Mouse (Mus musculus) forebrain, postnatal 0 days (tissue): ENCODE measurements around the gene Med18. TPM values are rescaled to one million over a fixed set of nuclear protein-coding genes. Genes with fewer than 3 reads are reported as not detected.

ENCODE experiments used
- ATAC-seq: fragments of 200-750 bp; cut with Nextera tagmentation; 2 replicates; pipeline ENCODE4 v1.8.0; 2017; ENCODE audit warnings: mild to moderate bottlenecking, moderate library complexity
- DNase-seq: peaks from one replicate; pipeline ENCODE4 v3.0.0-alpha.2; 2015
- H3K27ac ChIP-seq: fragments of 300-500 bp; sonication (generic); 2 replicates; pipeline ENCODE4 v1.5.1; 2014; ENCODE audit warnings: low read depth, mild to moderate bottlenecking, antibody characterized with exemption, low read length, moderate library complexity, mixed read lengths
- H3K27me3 ChIP-seq: fragments of 300-500 bp; sonication (generic); 2 replicates; pipeline ENCODE4 v1.6.1; 2014; ENCODE audit warnings: mild to moderate bottlenecking, low read length, mixed read lengths; ENCODE audit not compliant: insufficient read depth
- H3K36me3 ChIP-seq: fragments of 300-500 bp; sonication (generic); 2 replicates; pipeline ENCODE4 v1.6.1; 2014; ENCODE audit warnings: mild to moderate bottlenecking, moderate library complexity; ENCODE audit not compliant: insufficient read depth
- H3K4me1 ChIP-seq: fragments of 300-500 bp; sonication (generic); 2 replicates; pipeline ENCODE4 v1.6.1; 2014; ENCODE audit warnings: antibody characterized with exemption; ENCODE audit not compliant: insufficient read depth
- H3K4me2 ChIP-seq: fragments of 300-500 bp; sonication (generic); 2 replicates; pipeline ENCODE4 v1.6.1; 2014; ENCODE audit warnings: low read depth, mild to moderate bottlenecking, moderate library complexity
- H3K4me3 ChIP-seq: fragments of 300-500 bp; sonication (generic); 2 replicates; pipeline ENCODE4 v1.5.1; 2014; ENCODE audit warnings: low read depth, low read length, mixed read lengths
- H3K9ac ChIP-seq: fragments of 300-500 bp; sonication (generic); 2 replicates; pipeline ENCODE4 v1.6.1; 2014; ENCODE audit warnings: mild to moderate bottlenecking
- H3K9me3 ChIP-seq: fragments of 300-500 bp; sonication (generic); 2 replicates; pipeline ENCODE4 v1.6.1; 2016; ENCODE audit warnings: low read length
- CTCF ChIP-seq: sonication (generic); IDR thresholded peaks from 2 replicates; pipeline ENCODE4 v1.5.1; 2016; ENCODE audit warnings: antibody characterized with exemption, control low read depth, low read depth
- WGBS: fragments of 180-500 bp; shearing (Covaris S2); extraction: QIAGEN DNeasy Blood & Tissue Kit; methylation state at CpG from one replicate; pipeline ENCODE4 v1.1.7; 2014; 5-methylcytosine and 5-hydroxymethylcytosine counted together
- polyA plus RNA-seq: library from polyadenylated mRNA; unstranded; fragments of >200 nt; fragmentation: Nextera tagmentation; extraction: Ambion mirVana; gene quantifications from 2 replicates; pipeline ENCODE4 v1.2.1, GENCODE M21; 2015
- total RNA-seq: library from RNA; depleted of rRNA; stranded (reverse); fragments of >200 nt; gene quantifications from 2 replicates; pipeline ENCODE4 v1.2.3, GENCODE M21; 2014; rRNA removed

Med18 gene
- total RNA-seq (11.5 and 18.5 TPM in 2 replicates), polyA plus RNA-seq (12.0 and 15.4 TPM in 2 replicates)

DNA sequence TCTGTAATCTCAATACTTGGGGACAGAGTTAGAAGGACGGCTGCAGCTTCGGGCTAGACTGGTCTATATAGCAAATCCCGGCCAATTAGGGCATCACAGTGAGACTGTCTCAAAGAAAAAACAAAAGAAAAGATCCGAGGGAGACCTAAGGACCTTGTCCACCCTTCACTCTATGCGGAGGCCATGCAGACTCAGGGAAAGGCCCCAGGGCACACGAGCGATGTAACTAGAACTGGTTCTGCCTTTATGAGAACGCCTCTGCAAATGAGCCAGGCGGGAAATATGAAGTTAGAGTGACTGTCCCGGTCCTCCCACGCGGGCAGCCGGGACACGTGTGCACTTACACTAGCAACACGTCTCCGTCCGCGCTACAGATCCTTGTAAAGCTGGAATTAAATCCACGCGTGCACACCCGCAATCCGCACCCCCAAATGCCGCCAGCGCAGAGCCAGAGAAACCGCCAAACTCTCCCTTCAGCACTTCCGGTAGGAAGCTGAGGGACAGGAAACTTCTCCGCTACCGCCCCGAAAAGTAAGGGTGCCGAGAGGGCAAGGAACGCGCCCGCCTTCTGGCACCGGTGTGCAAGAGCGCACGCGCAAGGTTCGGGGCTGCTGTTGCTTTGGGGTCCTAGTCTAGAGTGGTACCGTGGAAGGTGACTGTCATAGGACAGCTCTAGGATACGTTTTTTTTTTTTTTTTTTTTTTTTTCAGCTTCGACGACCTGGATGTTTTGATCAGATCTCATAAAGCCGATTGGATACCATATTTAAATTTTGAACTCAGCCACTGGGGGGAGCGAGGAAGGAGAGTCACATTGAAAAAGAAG lies at the start of gene Med18:
Med18 (minus strand) TSS at position 492 of the 825 bp plus-strand sequence.
- WGBS, result under 1% methylated on average over 44 of the region's 44 CpGs
- DNase-seq, result peak; percentile 97

DNA sequence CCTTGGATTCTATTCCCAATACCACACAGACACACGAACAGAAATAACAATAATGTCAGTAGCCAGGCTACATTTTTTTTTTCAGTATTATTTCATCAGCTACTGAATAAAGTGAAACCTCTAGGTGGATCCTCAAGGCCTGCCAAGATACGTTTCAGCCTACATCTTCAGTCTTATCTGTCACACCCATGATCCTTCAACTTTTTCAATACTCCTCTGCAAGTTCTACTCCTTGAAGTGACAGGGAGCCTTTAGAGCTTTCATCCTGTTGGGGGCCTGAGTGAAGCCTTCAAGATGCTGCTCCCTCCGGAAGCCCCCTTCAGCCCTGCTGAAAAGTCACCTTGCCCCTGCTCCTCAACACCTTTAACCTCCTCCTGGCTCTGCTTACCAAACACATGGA lies 48.4 kb upstream of the Med18 start:
- Histone ChIP-seq H3K9ac (no peak overlapping the region), H3K9me3 (no peaks in the 10 kb centered on the region), H3K27ac (no peak overlapping the region), H3K4me3 (no peak overlapping the region), H3K4me1 (peaks cover 3% of the 10 kb centered on the region; the same call in 1 of the 2 replicates), H3K36me3 (no peaks in the 10 kb centered on the region), H3K4me2 (no peak overlapping the region), H3K27me3 (no peaks in the 10 kb centered on the region)
- DNase-seq (no peak), ATAC-seq (no peak)
- WGBS, result 74% methylated on average over 3 of the region's 3 CpGs
- no peak for TF ChIP-seq CTCF

More for the DNA sequence above, at the start of gene Med18:
- Histone ChIP-seq H3K4me1 (peaks cover 6% of the 10 kb centered on the region; the same call in 1 of the 2 replicates), H3K9me3 (no peaks in the 10 kb centered on the region), H3K4me3 (peak within 1 kb of the TSS; percentile 63), H3K36me3 (peaks cover 16% of the 10 kb centered on the region), H3K27me3 (no peaks in the 10 kb centered on the region), H3K27ac (peak within 1 kb of the TSS; percentile 9; the same call in 1 of the 2 replicates), H3K9ac (peak within 1 kb of the TSS; percentile 56), H3K4me2 (peak within 1 kb of the TSS; percentile 63)
- peak; percentile 96 for ATAC-seq
- peak; percentile 63 for TF ChIP-seq CTCF

DNA sequence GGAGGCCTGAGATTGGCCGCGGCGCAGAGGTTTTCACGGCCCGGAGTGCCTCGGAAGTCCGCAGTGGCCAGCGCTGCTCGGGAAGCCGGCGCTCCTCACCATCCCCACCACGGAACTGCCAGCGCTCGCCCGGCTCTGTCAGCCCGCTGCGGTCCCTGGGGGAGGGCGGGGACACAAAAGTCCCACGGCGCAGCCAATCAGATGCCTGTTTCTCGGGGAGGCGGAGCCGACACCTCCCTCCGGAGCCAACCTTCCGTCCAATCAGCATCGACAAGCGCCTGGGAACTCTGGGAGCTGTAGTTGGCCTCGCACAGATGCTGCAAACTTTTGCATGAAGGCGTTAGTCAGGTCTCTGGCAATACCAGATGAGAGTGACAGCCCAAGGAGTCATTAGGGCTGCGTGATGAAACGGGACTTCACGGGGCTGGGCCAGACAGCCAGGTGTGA lies 46.7 kb upstream of the Med18 start, which contains the start of gene Sesn2:
Sesn2 (minus strand) TSS at position 150 of the 447 bp plus-strand sequence.
- peak; percentile 97 for DNase-seq
- Histone ChIP-seq H3K27ac (peak within 1 kb of the TSS; percentile 69; the same call in 1 of the 2 replicates), H3K4me3 (peak within 1 kb of the TSS; percentile 70), H3K36me3 (no peaks in the 10 kb centered on the region), H3K4me1 (peaks cover 3% of the 10 kb centered on the region; the same call in 1 of the 2 replicates), H3K4me2 (peak within 1 kb of the TSS; percentile 94), H3K27me3 (no peaks in the 10 kb centered on the region), H3K9me3 (no peaks in the 10 kb centered on the region), H3K9ac (peak within 1 kb of the TSS; percentile 62)
- peak; percentile 97 for ATAC-seq
- WGBS, result 2% methylated on average over 28 of the region's 32 CpGs
- no peak for TF ChIP-seq CTCF

DNA sequence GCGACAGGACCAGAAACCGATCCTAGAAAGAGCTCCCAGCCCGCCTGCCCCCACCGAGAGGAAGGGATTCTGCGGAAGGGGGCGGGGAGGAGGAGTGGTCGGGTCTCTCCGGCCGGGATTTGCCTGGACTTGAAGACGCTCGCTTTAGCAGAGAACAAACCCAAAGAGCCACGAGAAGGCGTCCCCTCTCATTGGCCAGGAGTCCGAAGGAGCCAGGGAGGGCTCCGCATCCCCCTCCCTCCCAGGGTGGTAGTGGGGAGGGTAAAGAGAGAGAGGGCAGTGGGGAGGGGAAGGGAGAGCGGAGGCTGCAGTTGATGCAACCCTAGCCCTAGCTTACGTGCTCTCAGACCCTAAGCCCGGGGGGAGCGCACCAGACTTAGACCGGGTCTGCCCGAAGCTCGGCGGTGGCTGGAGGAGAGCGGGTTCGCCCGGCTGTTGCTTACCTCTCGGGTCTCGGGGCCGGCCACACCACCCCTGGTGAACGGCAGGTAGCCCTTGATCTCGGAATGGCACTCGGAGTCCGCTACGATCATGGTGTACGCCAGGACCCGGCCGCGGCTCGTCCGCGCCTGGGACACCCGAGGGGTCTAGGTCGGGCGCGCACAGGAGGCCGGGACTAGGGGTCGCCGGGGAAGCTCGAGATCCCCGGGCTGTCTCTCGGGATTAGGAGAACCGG lies 46.0 kb upstream of the Med18 start:
- H3K9me3 ChIP-seq, result no peaks in the 10 kb centered on the region
- H3K9ac ChIP-seq, result peak overlapping the region; percentile 62
- H3K27me3 ChIP-seq, result no peaks in the 10 kb centered on the region
- no peaks in the 10 kb centered on the region for H3K36me3 ChIP-seq
- under 1% methylated on average over 48 of the region's 52 CpGs for WGBS
- peak overlapping the region; percentile 94 for H3K4me2 ChIP-seq
- DNase-seq (peak; percentile 66), ATAC-seq (peak; percentile 64)
- no peak for TF ChIP-seq CTCF
- peak overlapping the region; percentile 70 for H3K4me3 ChIP-seq
- H3K4me1 ChIP-seq, result no peaks in the 10 kb centered on the region; the same call in 1 of the 2 replicates
- peak overlapping the region; percentile 69; the same call in 1 of the 2 replicates for H3K27ac ChIP-seq

DNA sequence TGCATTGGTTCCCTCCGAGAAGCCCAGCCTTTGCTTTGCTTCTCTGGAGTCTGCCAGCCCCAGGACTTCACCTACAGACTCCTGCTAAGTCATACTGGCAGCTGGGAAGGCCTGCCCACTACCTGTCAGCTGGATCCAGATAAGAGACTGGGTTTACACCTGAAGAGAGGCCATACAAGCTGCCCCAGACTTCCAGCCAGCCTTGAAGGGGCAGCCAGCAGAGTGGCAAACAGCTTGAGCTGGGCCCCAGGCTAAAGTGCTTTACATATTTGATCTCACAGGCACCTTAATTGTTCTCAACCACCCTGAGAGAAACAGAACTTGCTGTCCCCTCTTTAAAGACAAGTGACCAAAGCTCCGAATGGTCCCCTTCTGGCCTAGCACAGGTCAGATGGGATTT lies 43.5 kb upstream of the Med18 start:
- H3K9ac ChIP-seq, result no peak overlapping the region
- ATAC-seq (no peak), DNase-seq (no peak)
- TF ChIP-seq CTCF, result no peak
- H3K9me3 ChIP-seq, result no peaks in the 10 kb centered on the region
- H3K27ac ChIP-seq, result no peak overlapping the region
- no peaks in the 10 kb centered on the region for H3K36me3 ChIP-seq
- WGBS, result 51% methylated on average over 2 of the region's 2 CpGs
- no peak overlapping the region for H3K4me2 ChIP-seq
- no peak overlapping the region for H3K4me3 ChIP-seq
- no peaks in the 10 kb centered on the region; the same call in 1 of the 2 replicates for H3K4me1 ChIP-seq
- no peaks in the 10 kb centered on the region for H3K27me3 ChIP-seq

DNA sequence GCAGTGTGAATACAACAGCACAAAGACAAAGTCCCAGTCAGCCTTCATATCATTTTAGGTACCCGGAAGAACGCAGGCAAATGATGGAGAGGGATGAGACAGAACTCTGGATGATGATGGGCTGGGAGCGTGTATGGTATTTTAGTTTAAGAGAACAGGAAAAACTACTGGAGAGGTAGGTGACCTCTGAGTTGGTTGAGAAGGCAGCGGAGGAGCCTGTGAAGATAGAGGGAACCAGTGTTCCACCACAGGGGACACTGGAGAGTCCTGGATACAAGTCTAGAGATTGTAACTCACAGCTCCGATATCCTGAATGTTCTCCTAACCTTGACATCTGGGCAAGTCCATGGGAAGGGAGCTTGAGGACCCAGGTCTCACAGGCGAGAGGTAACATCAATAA lies 42.5 kb upstream of the Med18 start:
- no peak for DNase-seq
- Histone ChIP-seq H3K36me3 (no peaks in the 10 kb centered on the region), H3K27me3 (no peaks in the 10 kb centered on the region), H3K4me1 (no peaks in the 10 kb centered on the region; the same call in 1 of the 2 replicates), H3K4me2 (no peak overlapping the region), H3K9me3 (no peaks in the 10 kb centered on the region), H3K9ac (no peak overlapping the region), H3K27ac (no peak overlapping the region), H3K4me3 (no peak overlapping the region)
- whole genome bisulfite sequencing, result 80% methylated on average over 6 of the region's 6 CpGs
- ATAC-seq, result no peak
- no peak for TF ChIP-seq CTCF
